Mouse (Mus musculus): ENCODE data around the gene Trhr2. TPM values are rescaled to one million over a fixed set of nuclear protein-coding genes. Genes with fewer than 3 reads are reported as not detected.

Trhr2 gene
- polyA plus RNA-seq (2011; ENCODE audit: insufficient read depth, insufficient read length, low replicate concordance, missing spikeins), result not detected in 2 replicates

- no peak within 1 kb of the TSS for H3K4me3 ChIP-seq (replicated peaks; ENCODE audit: control insufficient read depth, low read depth, low read length)
- no peaks in the 10 kb centered on the region for H3K4me1 ChIP-seq (ENCODE audit: control insufficient read depth, insufficient read depth, low read length)
- TF ChIP-seq POLR2A (IDR thresholded peaks at IDR 0.05; ENCODE audit: borderline replicate concordance, control insufficient read depth, low read depth, low read length), result no peak
- no peak for TF ChIP-seq CTCF (IDR thresholded peaks at IDR 0.05; ENCODE audit: control insufficient read depth, insufficient read depth, low read length)
- WGBS, result 78% methylated on average over 7 of the region's 7 CpGs
- no peak within 1 kb of the TSS for H3K27ac ChIP-seq (ENCODE audit: control insufficient read depth, insufficient read depth, low read depth, low read length, poor library complexity)
Measured at GRCm38 (mm10) chr8:122360696-122361416, at the start of gene Trhr2. TSS of gene Trhr2 (minus strand) at chr8:122360746.

GRCm38 (mm10) chr8:122407678-122408077 lies 47.1 kb upstream of the Trhr2 start:
- 93% methylated on average over 7 of the region's 7 CpGs for WGBS
- H3K27ac ChIP-seq (ENCODE audit: control insufficient read depth, insufficient read depth, low read depth, low read length, poor library complexity), result no peak overlapping the region

GRCm38 (mm10) chr8:122405146-122405805 lies 44.7 kb upstream of the Trhr2 start:
- WGBS, result 60% methylated on average over 9 of the region's 9 CpGs
- H3K27ac ChIP-seq (ENCODE audit: control insufficient read depth, insufficient read depth, low read depth, low read length, poor library complexity), result no peak overlapping the region
- no peak for TF ChIP-seq CTCF (IDR thresholded peaks at IDR 0.05; ENCODE audit: control insufficient read depth, insufficient read depth, low read length)
- TF ChIP-seq POLR2A (IDR thresholded peaks at IDR 0.05; ENCODE audit: borderline replicate concordance, control insufficient read depth, low read depth, low read length), result no peak
- H3K4me1 ChIP-seq (ENCODE audit: control insufficient read depth, insufficient read depth, low read length), result no peaks in the 10 kb centered on the region
- no peak overlapping the region for H3K4me3 ChIP-seq (replicated peaks; ENCODE audit: control insufficient read depth, low read depth, low read length)

More at GRCm38 (mm10) chr8:122407678-122408077, 47.1 kb upstream of the Trhr2 start:
- no peak for TF ChIP-seq POLR2A (IDR thresholded peaks at IDR 0.05; ENCODE audit: borderline replicate concordance, control insufficient read depth, low read depth, low read length)
- TF ChIP-seq CTCF (IDR thresholded peaks at IDR 0.05; ENCODE audit: control insufficient read depth, insufficient read depth, low read length), result no peak
- no peaks in the 10 kb centered on the region for H3K4me1 ChIP-seq (ENCODE audit: control insufficient read depth, insufficient read depth, low read length)
- H3K4me3 ChIP-seq (replicated peaks; ENCODE audit: control insufficient read depth, low read depth, low read length), result no peak overlapping the region

GRCm38 (mm10) chr8:122398186-122398585 lies 37.6 kb upstream of the Trhr2 start:
- H3K4me3 ChIP-seq (replicated peaks; ENCODE audit: control insufficient read depth, low read depth, low read length), result no peak overlapping the region
- no peak overlapping the region for H3K27ac ChIP-seq (ENCODE audit: control insufficient read depth, insufficient read depth, low read depth, low read length, poor library complexity)
- 96% methylated on average over 9 of the region's 9 CpGs for whole genome bisulfite sequencing
- H3K4me1 ChIP-seq (ENCODE audit: control insufficient read depth, insufficient read depth, low read length), result no peaks in the 10 kb centered on the region
- TF ChIP-seq POLR2A (IDR thresholded peaks at IDR 0.05; ENCODE audit: borderline replicate concordance, control insufficient read depth, low read depth, low read length) (no peak), CTCF (IDR thresholded peaks at IDR 0.05; ENCODE audit: control insufficient read depth, insufficient read depth, low read length) (no peak)

- H3K4me1 ChIP-seq (ENCODE audit: control insufficient read depth, insufficient read depth, low read length), result no peaks in the 10 kb centered on the region
- H3K27ac ChIP-seq (ENCODE audit: control insufficient read depth, insufficient read depth, low read depth, low read length, poor library complexity), result no peak overlapping the region
- no peak overlapping the region for H3K4me3 ChIP-seq (replicated peaks; ENCODE audit: control insufficient read depth, low read depth, low read length)
- 90% methylated on average over 6 of the region's 6 CpGs for WGBS
- no peak for TF ChIP-seq POLR2A (IDR thresholded peaks at IDR 0.05; ENCODE audit: borderline replicate concordance, control insufficient read depth, low read depth, low read length)
Measured at GRCm38 (mm10) chr8:122395291-122395690, 34.7 kb upstream of the Trhr2 start.

GRCm38 (mm10) chr8:122393717-122394116 lies 33.2 kb upstream of the Trhr2 start:
- TF ChIP-seq CTCF (IDR thresholded peaks at IDR 0.05; ENCODE audit: control insufficient read depth, insufficient read depth, low read length), result no peak
- no peak for TF ChIP-seq POLR2A (IDR thresholded peaks at IDR 0.05; ENCODE audit: borderline replicate concordance, control insufficient read depth, low read depth, low read length)
- Histone ChIP-seq H3K4me3 (replicated peaks; ENCODE audit: control insufficient read depth, low read depth, low read length) (no peak overlapping the region), H3K27ac (ENCODE audit: control insufficient read depth, insufficient read depth, low read depth, low read length, poor library complexity) (no peak overlapping the region), H3K4me1 (ENCODE audit: control insufficient read depth, insufficient read depth, low read length) (no peaks in the 10 kb centered on the region)

- TF ChIP-seq POLR2A (IDR thresholded peaks at IDR 0.05; ENCODE audit: borderline replicate concordance, control insufficient read depth, low read depth, low read length), result no peak
- no peak for TF ChIP-seq CTCF (IDR thresholded peaks at IDR 0.05; ENCODE audit: control insufficient read depth, insufficient read depth, low read length)
- Histone ChIP-seq H3K27ac (ENCODE audit: control insufficient read depth, insufficient read depth, low read depth, low read length, poor library complexity) (no peak overlapping the region), H3K4me1 (ENCODE audit: control insufficient read depth, insufficient read depth, low read length) (no peaks in the 10 kb centered on the region), H3K4me3 (replicated peaks; ENCODE audit: control insufficient read depth, low read depth, low read length) (no peak overlapping the region)
- 69% methylated on average over 3 of the region's 3 CpGs for WGBS
Measured at GRCm38 (mm10) chr8:122390758-122391157, 30.2 kb upstream of the Trhr2 start.

GRCm38 (mm10) chr8:122389357-122389756 lies 28.8 kb upstream of the Trhr2 start:
- H3K4me3 ChIP-seq (replicated peaks; ENCODE audit: control insufficient read depth, low read depth, low read length), result no peak overlapping the region
- WGBS, result 79% methylated on average over 3 of the region's 3 CpGs
- no peak for TF ChIP-seq CTCF (IDR thresholded peaks at IDR 0.05; ENCODE audit: control insufficient read depth, insufficient read depth, low read length)
- no peak for TF ChIP-seq POLR2A (IDR thresholded peaks at IDR 0.05; ENCODE audit: borderline replicate concordance, control insufficient read depth, low read depth, low read length)
- H3K27ac ChIP-seq (ENCODE audit: control insufficient read depth, insufficient read depth, low read depth, low read length, poor library complexity), result no peak overlapping the region
- H3K4me1 ChIP-seq (ENCODE audit: control insufficient read depth, insufficient read depth, low read length), result no peaks in the 10 kb centered on the region
